Mouse (Mus musculus) neural tube, embryonic 15.5 days (tissue): ENCODE results near the gene Hist1h3b. TPM values are rescaled to one million over a fixed set of nuclear protein-coding genes. Genes with fewer than 3 reads are reported as not detected.
A peak's percentile ranks its signal among the peaks of the same experiment; 100 is the strongest.
"Not testable (repeated sequence)": the region's sequence is repeated elsewhere in the genome, so short reads cannot be mapped to it uniquely, and the experiment has no call there.

Experiments
- ATAC-seq: fragments of 200-750 bp; cut with Nextera tagmentation; 2 replicates; pipeline ENCODE4 v1.8.0; 2017; ENCODE audit warnings: mild to moderate bottlenecking, moderate TSS enrichment, moderate library complexity; ENCODE audit not compliant: low FRiP score
- H3K27ac ChIP-seq: fragments of 300-500 bp; sonication (generic); replicated peaks from 2 replicates; pipeline ENCODE4 v1.5.1; 2015; ENCODE audit warnings: mild to moderate bottlenecking, inconsistent platforms
- H3K27me3 ChIP-seq: fragments of 300-500 bp; sonication (generic); replicated peaks from 2 replicates; pipeline ENCODE4 v1.6.1; 2015; ENCODE audit warnings: inconsistent platforms
- H3K36me3 ChIP-seq: fragments of 300-500 bp; sonication (generic); 2 replicates; pipeline ENCODE4 v1.6.1; 2015; ENCODE audit warnings: inconsistent platforms
- H3K4me1 ChIP-seq: fragments of 300-500 bp; sonication (generic); 2 replicates; pipeline ENCODE4 v1.6.1; 2015; ENCODE audit warnings: inconsistent platforms
- H3K4me2 ChIP-seq: fragments of 300-500 bp; sonication (generic); 2 replicates; pipeline ENCODE4 v1.6.1; 2015; ENCODE audit warnings: inconsistent platforms, mild to moderate bottlenecking, moderate library complexity
- H3K4me3 ChIP-seq: fragments of 300-500 bp; sonication (generic); replicated peaks from 2 replicates; pipeline ENCODE4 v1.5.1; 2015; ENCODE audit warnings: mild to moderate bottlenecking, inconsistent platforms
- H3K9ac ChIP-seq: fragments of 300-500 bp; sonication (generic); replicated peaks from 2 replicates; pipeline ENCODE4 v1.6.1; 2015; ENCODE audit warnings: mild to moderate bottlenecking, inconsistent platforms
- H3K9me3 ChIP-seq: fragments of 300-500 bp; sonication (generic); replicated peaks from 2 replicates; pipeline ENCODE4 v1.6.1; 2016; ENCODE audit warnings: inconsistent platforms
- WGBS: fragments of 180-500 bp; shearing (Covaris S2); methylation state at CpG from one replicate; pipeline ENCODE4 v1.1.7; 2015; ENCODE audit warnings: mixed read lengths; 5-methylcytosine and 5-hydroxymethylcytosine counted together
- microRNA-seq: library from miRNA; unstranded; fragments of <30 nt; microRNA quantifications from one replicate; pipeline ENCODE4, GENCODE M21; 2017
- polyA plus RNA-seq: library from polyadenylated mRNA; unstranded; fragments of >200 nt; fragmentation: Nextera tagmentation; extraction: Ambion mirVana; gene quantifications from 2 replicates; pipeline ENCODE4 v1.2.1, GENCODE M21; 2015

Gene Hist1h3b
- polyA plus RNA-seq, 1 experiment from 2014 or later = 1.2 TPM

DNA sequence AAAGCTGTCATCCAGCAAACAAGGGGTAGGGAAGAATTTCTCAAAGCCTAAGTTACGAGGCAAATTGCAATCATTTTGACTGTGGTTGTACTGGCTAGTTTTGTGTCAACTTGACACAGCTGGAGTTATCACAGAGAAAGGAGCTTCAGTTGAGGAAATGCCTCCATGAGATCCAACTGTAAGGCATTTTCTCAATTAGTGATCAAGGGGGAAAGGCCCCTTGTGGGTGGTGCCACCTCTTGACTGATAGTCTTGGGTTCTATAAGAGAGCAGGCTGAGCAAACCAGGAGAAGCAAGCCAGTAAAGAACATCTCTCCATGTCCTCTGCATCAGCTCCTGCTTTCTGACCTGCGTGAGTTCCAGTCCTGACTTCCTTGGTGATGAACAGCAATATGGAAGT, 17.5 kb downstream of the Hist1h3b start, which contains the start of gene Trim38:
TSS of gene Trim38 (plus strand) at position 301 of the 400 bp plus-strand sequence.
- not testable (repeated sequence) for H3K27ac ChIP-seq, H3K4me2 ChIP-seq, H3K27me3 ChIP-seq, ATAC-seq, H3K4me3 ChIP-seq, H3K9ac ChIP-seq, H3K4me1 ChIP-seq, H3K36me3 ChIP-seq, H3K9me3 ChIP-seq
- 89% methylated on average over 2 of the region's 2 CpGs for WGBS

GRCm38 (mm10) chr13:23772561-23773313, 20.7 kb downstream of the Hist1h3b start:
- H3K4me1 ChIP-seq = peaks cover 7% of the 10 kb centered on the region; the same call in 1 of the 2 replicates
- H3K27me3 ChIP-seq = no peaks in the 10 kb centered on the region; the same call in 1 of the 2 replicates
- peak overlapping the region; percentile 50 for H3K4me2 ChIP-seq
- WGBS = 28% methylated on average over 21 of the region's 21 CpGs
- ATAC-seq = peak; percentile 90
- no peak overlapping the region for H3K27ac ChIP-seq
- no peak overlapping the region for H3K9ac ChIP-seq
- no peaks in the 10 kb centered on the region for H3K9me3 ChIP-seq
- no peaks in the 10 kb centered on the region for H3K36me3 ChIP-seq
- peak overlapping the region; percentile 9; the same call in 1 of the 2 replicates for H3K4me3 ChIP-seq

DNA sequence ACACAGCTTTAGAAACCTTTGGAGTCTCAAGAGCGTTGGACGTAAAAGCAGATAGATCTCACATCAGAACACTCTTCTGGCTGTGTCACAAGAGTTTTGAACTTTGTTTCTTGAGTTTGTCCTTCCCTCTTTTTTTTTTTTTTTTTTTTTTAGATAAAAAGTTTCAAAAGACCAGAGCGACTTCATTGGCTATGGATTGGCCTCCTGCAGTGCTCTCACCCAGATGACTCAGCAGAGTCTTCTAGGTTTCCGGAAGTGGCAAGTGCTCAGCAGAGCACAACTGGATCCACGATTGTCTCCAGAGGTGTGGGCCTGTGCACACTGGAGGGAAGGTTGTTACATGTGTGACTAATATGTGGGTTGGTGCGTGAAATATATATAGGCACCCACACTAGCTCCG, 26.3 kb downstream of the Hist1h3b start:
- Histone ChIP-seq H3K27me3 (no peaks in the 10 kb centered on the region; the same call in 1 of the 2 replicates), H3K27ac (no peak overlapping the region), H3K9me3 (no peaks in the 10 kb centered on the region), H3K36me3 (no peaks in the 10 kb centered on the region), H3K4me3 (no peak overlapping the region), H3K4me1 (no peaks in the 10 kb centered on the region), H3K4me2 (no peak overlapping the region), H3K9ac (no peak overlapping the region)
- 96% methylated on average over 7 of the region's 7 CpGs for WGBS
- no peak for ATAC-seq

DNA sequence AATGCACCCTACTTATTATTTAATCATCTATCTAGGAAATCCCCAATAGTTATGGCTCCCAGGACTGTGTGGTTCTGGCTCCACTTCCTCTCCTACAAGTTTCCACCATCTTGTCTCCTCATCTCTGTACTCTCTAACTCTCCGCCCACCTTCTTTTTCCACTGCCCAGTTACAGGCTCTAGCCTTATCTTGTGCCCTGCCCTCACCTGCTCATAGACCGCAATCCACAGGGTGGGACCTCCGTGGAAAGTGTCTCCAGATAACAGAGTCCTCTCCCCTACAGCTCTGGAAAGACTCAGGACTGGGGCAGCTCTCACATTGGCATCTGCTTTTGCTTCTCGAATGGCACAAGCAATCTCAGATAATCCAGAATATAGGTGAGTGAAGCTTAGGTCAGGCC, 27.0 kb downstream of the Hist1h3b start:
- Histone ChIP-seq H3K9me3 (no peaks in the 10 kb centered on the region), H3K27ac (no peak overlapping the region), H3K4me3 (no peak overlapping the region), H3K4me2 (no peak overlapping the region), H3K9ac (no peak overlapping the region), H3K36me3 (no peaks in the 10 kb centered on the region), H3K27me3 (no peaks in the 10 kb centered on the region; the same call in 1 of the 2 replicates), H3K4me1 (no peaks in the 10 kb centered on the region)
- no peak for ATAC-seq
- WGBS = 89% methylated on average over 4 of the region's 4 CpGs

- no peaks in the 10 kb centered on the region for H3K9me3 ChIP-seq
- H3K4me2 ChIP-seq = no peak overlapping the region
- H3K4me3 ChIP-seq = no peak overlapping the region
- no peak overlapping the region for H3K27ac ChIP-seq
- no peaks in the 10 kb centered on the region for H3K36me3 ChIP-seq
- 43% methylated on average over 2 of the region's 2 CpGs for WGBS
- H3K9ac ChIP-seq = no peak overlapping the region
- ATAC-seq = peak; percentile 84; the same call in 1 of the 2 replicates
- no peaks in the 10 kb centered on the region for H3K4me1 ChIP-seq
- H3K27me3 ChIP-seq = no peaks in the 10 kb centered on the region
Measured at GRCm38 (mm10) chr13:23792520-23792919, 40.5 kb downstream of the Hist1h3b start.

DNA sequence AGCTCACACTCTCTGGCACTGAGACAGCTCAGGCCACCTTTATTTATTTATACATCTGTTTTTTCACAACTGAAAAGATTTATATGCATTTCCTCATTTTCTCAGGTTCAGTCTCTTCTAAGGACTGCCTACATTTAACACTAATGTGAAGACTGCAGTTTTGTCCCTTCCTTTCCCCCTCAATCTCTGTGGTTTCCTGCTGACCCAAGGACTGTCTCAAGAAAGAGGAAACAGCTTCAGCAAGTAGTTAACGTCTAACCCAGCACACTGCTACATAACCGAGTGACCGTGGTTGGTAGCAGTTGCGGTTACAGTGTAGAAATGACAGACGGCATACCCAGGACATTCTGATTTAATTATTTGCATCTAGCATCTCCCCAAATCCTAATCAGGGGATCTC, 47.3 kb downstream of the Hist1h3b start:
- no peaks in the 10 kb centered on the region for H3K9me3 ChIP-seq
- H3K9ac ChIP-seq = no peak overlapping the region
- no peak for ATAC-seq
- H3K4me2 ChIP-seq = no peak overlapping the region
- no peaks in the 10 kb centered on the region for H3K4me1 ChIP-seq
- H3K27ac ChIP-seq = no peak overlapping the region
- H3K4me3 ChIP-seq = no peak overlapping the region
- no peaks in the 10 kb centered on the region for H3K36me3 ChIP-seq
- WGBS = 88% methylated on average over 5 of the region's 5 CpGs
- no peaks in the 10 kb centered on the region for H3K27me3 ChIP-seq

Small RNA genes within 50 kb of the gene (microRNA-seq; reads per million reads assigned to microRNA genes)
- not detected for gene Gm44314
- gene Gm44484 = not detected

Other genes with a start within 250 kb of the Hist1h3b start
- 1.5 and 4.5 TPM in 2 replicates for gene Hist1h4h, start 221.2 kb upstream of the Hist1h3b start, polyA plus RNA-seq
- 0.77 TPM in 1 of 2 replicates, not detected in the other for gene Hist1h2af, start 218.4 kb upstream of the Hist1h3b start, polyA plus RNA-seq
- gene Hist1h3g, start 216.8 kb upstream of the Hist1h3b start, polyA plus RNA-seq = 0.51 and 0.64 TPM in 2 replicates
- gene Hist1h2bh, start 208.9 kb upstream of the Hist1h3b start, polyA plus RNA-seq = 0.22 and 0.51 TPM in 2 replicates
- gene Hist1h3f, start 208.2 kb upstream of the Hist1h3b start, polyA plus RNA-seq = not detected in 2 replicates
- not detected in 2 replicates for gene Hist1h4f, start 200.6 kb upstream of the Hist1h3b start, polyA plus RNA-seq
- 0.09 and 0.13 TPM in 2 replicates for gene Hist1h1d, start 199.0 kb upstream of the Hist1h3b start, polyA plus RNA-seq
- gene Hist1h3e, start 189.9 kb upstream of the Hist1h3b start, polyA plus RNA-seq = 1.1 and 1.7 TPM in 2 replicates
- gene Hist1h2ae, start 181.0 kb upstream of the Hist1h3b start, polyA plus RNA-seq = 12.5 and 25.5 TPM in 2 replicates
- 2.2 and 2.9 TPM in 2 replicates for gene Hist1h2bg, start 180.9 kb upstream of the Hist1h3b start, polyA plus RNA-seq
- 2.7 TPM in 1 of 2 replicates, not detected in the other for gene Hist1h2bf, start 178.1 kb upstream of the Hist1h3b start, polyA plus RNA-seq
- 0.97 TPM in 1 of 2 replicates, not detected in the other for gene Hist1h2ad, start 177.9 kb upstream of the Hist1h3b start, polyA plus RNA-seq
- 0.88 and 2.0 TPM in 2 replicates for gene Hist1h3d, start 176.5 kb upstream of the Hist1h3b start, polyA plus RNA-seq
- gene Hist1h4d, start 170.7 kb upstream of the Hist1h3b start, polyA plus RNA-seq = 31.8 and 54.1 TPM in 2 replicates
- 1.7 and 2.0 TPM in 2 replicates for gene Hist1h2be, start 131.1 kb upstream of the Hist1h3b start, polyA plus RNA-seq
- gene Hist1h1e, start 129.7 kb upstream of the Hist1h3b start, polyA plus RNA-seq = 4.3 and 7.0 TPM in 2 replicates
- gene Hist1h2ac, start 68.3 kb upstream of the Hist1h3b start, polyA plus RNA-seq = 0.26 and 0.54 TPM in 2 replicates
- 18.4 and 26.8 TPM in 2 replicates for gene Hist1h2bc, start 68.1 kb upstream of the Hist1h3b start, polyA plus RNA-seq
- gene Hist1h1t, start 56.5 kb upstream of the Hist1h3b start, polyA plus RNA-seq = not detected in 2 replicates
- gene Hist1h4c, start 53.8 kb upstream of the Hist1h3b start, polyA plus RNA-seq = 2.7 and 2.8 TPM in 2 replicates
- 3.7 and 4.6 TPM in 2 replicates for gene Hfe, start 41.4 kb upstream of the Hist1h3b start, polyA plus RNA-seq
- gene Hist1h1c, start 13.5 kb upstream of the Hist1h3b start, polyA plus RNA-seq = 7.4 and 13.8 TPM in 2 replicates
- 0.78 and 2.4 TPM in 2 replicates for gene Hist1h3c, start 6.7 kb upstream of the Hist1h3b start, polyA plus RNA-seq
- 0.83 TPM in 1 of 2 replicates, not detected in the other for gene Hist1h2bb, start 5.5 kb upstream of the Hist1h3b start, polyA plus RNA-seq
- gene Hist1h2ab, start 1.1 kb upstream of the Hist1h3b start, polyA plus RNA-seq = 3.0 and 12.1 TPM in 2 replicates
- gene Hist1h4b, start 4.7 kb downstream of the Hist1h3b start, polyA plus RNA-seq = 1.0 and 2.6 TPM in 2 replicates
- gene Hist1h4a, start 9.0 kb downstream of the Hist1h3b start, polyA plus RNA-seq = not detected in 2 replicates
- gene Hist1h3a, start 10.1 kb downstream of the Hist1h3b start, polyA plus RNA-seq = 1.4 and 2.3 TPM in 2 replicates
- 0.44 and 0.60 TPM in 2 replicates for gene Hist1h1a, start 11.4 kb downstream of the Hist1h3b start, polyA plus RNA-seq
- gene Trim38, start 17.6 kb downstream of the Hist1h3b start, polyA plus RNA-seq = 0.09 TPM in 1 of 2 replicates, not detected in the other
- gene Slc17a2, start 54.7 kb downstream of the Hist1h3b start, polyA plus RNA-seq = not detected in 2 replicates
- gene Slc17a3, start 87.2 kb downstream of the Hist1h3b start, polyA plus RNA-seq = 0.08 TPM in 1 of 2 replicates, not detected in the other
- not detected in 2 replicates for gene Slc17a1, start 115.5 kb downstream of the Hist1h3b start, polyA plus RNA-seq
- gene Slc17a4, start 162.7 kb downstream of the Hist1h3b start, polyA plus RNA-seq = 0.15 and 1.1 TPM in 2 replicates
- gene Hist1h2ba, start 181.9 kb downstream of the Hist1h3b start, polyA plus RNA-seq = not detected in 2 replicates
- not detected in 2 replicates for gene Hist1h2aa, start 182.2 kb downstream of the Hist1h3b start, polyA plus RNA-seq
- 0.77 and 1.3 TPM in 2 replicates for gene Scgn, start 238.9 kb downstream of the Hist1h3b start, polyA plus RNA-seq